Mouse (Mus musculus) heart, adult 9 months (tissue): Measurements from ENCODE around the gene Lyl1.

Experiments
- DNase-seq, 2 experiments: peaks; one replicate each; pipeline ENCODE4 v3.0.0; 2022; ENCODE audit warnings: low spot score in 2 of 2

Gene Lyl1

DNA sequence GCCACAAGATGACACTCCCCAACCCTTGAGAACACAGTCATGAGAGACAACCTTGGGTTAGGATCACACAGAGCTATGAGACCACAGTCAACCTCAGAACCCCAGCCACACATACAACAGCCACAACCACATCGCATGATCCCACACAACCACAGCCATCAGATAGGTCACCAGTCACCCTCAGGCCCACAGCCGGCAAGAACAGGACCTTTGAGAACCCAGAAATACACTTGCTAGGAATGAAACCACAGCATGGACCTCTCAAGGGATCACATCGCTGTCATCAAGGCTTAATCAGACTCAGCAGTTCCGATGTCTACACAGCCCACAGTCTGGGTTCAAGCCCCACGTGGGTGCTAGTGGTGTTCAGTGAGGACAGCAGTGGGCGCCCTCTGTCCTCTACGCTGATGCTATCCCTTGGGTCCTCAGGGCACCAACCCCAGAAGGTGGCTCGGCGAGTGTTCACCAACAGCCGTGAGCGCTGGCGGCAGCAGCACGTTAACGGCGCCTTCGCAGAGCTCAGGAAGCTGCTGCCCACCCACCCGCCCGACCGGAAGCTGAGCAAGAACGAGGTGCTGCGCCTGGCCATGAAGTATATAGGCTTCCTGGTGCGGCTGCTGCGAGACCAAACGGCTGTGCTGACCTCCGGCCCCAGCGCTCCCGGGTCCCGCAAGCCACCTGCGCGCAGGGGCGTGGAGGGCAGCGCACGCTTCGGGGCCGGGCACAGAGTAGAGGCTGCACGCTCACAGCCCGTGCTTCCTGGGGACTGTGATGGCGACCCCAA, 2.4 kb downstream of the Lyl1 start:
- no peak for DNase-seq

DNA sequence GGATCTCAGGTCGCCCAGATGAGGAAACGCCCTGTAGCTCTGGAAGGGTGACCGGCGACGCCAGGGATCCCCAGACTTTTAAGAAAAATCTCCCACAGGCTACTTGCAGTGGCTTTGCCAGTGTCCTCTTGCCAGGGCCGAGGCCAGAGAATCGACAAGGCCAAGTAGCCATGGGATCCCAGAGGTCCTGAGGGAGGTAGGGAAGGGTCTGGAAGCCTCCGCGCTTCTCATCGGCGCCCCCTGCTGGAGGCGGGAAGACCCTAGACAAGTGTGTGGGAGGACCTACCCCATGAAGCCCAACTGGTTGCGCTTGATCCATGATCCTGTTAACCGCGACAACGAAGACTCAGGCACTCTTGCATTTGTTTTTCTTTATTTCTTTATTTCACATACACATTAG, 3.1 kb downstream of the Lyl1 start:
- peak; percentile 85 to 86 for DNase-seq

DNA sequence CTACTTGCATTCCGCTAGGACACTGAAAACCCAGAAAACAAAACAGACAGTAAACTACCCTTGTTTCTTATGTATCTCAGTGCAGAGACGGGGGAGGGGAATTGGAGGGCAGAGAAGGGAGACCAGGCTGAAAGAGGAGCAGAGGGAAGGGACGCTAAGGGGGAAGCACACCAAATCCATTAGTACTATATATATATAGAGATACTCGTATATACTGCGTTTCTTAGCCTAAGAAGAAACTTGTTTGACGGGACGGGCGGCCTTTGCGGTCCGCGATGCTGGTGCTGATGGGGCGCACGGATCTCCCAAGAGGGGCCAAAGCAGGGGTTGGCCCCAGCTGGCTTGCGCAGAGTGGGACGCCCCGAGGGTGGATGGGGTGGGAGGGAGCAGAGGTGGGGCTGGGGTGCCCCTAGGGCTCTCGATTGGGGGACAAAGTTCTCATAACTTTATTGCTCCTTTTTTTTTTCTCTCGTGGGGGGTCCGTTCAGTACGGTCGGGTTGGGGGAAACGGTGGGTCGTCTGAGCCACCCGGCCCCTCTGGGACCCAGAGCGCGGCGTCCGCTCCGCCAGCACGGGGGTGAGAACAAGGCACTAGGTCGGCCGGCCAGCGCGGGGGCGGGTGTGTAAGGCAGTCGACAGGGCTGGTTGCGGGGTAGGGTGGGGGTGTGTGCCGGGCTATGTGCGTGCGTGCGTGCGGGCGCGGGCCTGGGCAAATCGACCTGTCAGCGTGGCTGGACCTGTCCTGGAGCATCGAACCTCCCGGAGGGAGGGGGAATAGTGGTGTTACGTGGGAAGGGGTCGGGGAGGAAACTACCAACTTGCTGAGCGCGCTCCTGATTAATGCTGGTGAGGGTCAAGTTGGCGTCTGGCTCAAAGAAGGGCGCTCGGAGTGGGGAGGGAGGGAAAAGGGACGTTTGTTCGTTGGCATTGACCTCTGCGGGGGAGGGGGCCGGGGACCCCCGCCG, 3.9 kb downstream of the Lyl1 start:
- DNase-seq = peak in 1 of 2 experiments; percentile 57

DNA sequence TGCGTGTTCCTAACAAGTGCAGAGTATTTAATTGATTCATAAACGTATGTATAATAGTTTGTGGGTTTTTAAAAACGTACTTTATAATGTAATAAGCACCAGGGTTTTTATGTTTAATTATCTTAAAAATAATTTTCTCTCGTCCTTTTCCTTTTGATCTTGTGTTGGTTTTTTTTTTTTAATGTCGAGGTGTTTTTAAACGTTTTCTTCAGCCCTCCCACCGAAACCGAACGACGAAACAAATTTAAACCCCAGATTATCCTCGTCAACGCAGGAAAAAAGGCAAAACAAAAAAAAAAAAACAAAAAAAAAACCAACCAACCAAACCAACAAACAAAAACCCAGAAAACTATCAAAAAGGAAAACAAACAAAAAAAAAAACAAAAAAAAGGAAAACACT, 4.7 kb downstream of the Lyl1 start:
- no peak for DNase-seq

DNA sequence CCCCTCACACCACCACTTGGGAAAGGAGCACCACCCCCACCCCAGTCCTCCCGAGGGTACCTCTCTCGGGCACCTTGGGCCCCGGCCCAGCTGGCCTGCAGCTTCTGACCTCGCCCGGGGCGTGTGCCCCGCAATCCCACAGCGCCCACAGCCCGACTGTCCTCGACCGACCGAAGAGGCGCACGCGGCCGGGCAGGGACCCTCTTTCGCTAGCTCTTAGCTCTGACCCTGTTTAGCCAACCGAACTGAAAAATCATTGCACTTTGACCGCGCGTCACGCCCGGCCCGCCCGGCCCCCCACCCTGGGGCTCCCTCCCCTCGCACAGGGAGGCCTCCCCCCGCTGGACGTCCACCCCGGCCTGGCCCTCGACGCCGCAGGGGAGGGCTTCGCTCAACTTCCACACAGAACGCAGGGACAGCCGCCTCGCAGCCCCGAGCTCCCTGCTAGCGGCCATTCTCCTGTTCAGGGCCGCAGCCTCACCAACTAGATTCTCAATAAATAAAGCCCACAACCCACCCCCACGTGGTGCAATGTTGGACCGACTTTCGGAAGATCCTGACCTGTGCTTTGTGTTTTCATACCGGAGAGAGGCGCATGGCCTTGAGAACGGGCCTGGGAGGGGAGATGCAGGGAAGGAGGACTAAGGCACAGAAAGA, 5.5 kb downstream of the Lyl1 start:
- no peak for DNase-seq

DNA sequence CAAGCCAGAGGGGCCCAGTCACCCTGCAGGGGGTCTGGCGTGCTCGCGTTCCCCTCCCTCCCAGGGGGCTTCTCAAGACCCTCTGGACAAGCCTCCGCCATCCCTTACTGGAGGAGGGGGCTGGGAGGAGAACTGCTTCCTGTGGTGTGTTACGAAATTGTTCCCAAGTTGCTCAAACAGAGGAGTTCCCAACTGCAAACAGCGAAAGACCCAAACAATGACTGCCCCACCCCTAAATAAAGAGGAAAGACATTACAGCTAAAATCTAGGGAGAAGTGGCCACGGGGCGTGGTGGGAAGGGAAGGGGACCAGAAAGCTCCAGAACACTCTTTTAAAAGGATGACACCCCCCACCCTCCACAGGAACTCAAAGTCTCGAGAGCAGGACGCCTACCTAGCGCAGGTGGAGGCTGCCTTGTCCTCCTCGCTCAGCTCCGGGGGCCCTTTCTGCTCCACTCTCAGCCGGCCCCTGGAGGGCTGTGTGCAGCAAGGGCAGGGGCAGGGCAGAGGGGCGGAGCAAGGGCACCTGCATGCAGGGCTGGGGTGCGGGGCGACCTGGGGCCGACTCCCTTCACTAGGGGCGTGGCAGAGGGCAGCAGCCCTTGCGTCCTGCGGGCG, 6.1 kb downstream of the Lyl1 start:
- peak in 1 of 2 experiments; percentile 76 for DNase-seq

DNA sequence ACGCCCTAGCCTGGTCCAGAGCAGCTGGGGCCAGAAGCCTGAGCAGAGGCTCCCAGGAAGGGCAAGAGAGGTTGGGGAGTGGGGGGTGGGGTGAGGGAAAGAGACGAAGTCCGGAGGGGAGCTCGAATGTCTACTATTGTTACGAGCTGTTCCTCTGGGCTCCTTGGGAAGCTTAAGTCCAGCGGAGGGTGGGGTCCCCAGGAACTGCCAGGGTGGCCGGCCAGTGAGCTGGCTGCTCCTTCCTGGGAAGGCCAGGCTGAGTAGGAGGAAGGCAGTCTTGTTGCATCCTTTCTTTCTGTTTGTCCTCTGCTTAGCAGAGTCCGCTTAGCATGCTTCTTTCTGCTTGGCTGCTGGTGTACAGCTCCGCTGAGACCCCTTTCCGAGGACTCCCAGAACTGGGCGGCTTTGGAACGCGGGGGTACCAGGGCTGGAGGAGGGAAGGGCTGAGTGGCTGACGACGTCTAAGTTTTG, 6.8 kb downstream of the Lyl1 start:
- DNase-seq = no peak

DNA sequence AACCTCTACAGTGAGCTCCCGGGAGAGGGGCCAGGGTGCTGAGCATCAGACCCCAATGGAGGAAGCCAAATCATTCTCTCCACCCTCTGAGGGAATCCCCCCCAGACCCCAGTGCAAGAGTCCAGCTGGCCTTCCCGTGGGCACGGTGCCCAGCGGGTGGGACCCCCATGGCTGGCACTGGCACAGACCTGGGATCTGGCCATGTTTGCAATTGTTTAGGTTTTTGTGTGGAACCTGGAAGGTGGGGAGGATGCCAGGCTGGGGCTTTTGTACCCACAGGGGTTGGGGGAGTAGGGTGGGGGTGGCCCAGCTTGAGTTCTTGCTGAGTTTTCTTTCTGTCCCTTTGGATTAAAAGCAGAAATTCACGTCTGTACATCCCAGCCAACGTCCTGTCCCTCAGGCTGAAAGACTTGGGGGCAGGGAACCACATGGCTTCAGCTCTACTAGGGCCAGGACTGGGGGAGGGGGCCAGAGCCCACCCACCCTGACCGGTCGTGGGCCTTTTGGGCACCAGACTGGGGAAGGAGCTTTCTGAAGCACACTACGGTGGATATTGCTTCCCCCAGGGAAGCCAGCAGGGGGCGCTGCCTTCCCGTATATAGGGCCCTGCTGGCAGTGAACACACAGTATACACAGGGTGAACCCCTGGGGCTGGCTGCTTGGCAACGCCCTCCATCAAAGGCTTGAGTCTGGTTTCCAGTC, 7.7 kb downstream of the Lyl1 start:
- DNase-seq = peak; percentile 82 to 88

DNA sequence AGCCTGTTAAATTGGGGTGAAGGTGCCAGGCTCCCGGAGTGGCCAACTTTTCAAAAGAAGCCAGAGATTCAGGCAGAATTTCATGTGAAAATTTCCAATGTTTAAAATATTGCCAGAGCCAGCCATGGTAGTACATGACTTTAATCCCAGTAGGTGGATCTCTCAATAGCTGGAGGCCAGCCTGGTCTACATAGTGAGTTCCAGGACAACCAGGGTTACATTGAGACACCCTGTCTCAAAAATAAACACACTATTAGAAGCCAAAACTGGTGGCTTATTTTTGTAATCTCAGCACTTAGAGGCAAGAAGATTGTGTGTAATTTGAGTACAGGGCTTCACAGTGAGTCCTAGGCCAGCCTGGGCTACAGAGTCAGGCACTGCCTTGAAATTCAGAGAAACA, 8.7 kb downstream of the Lyl1 start:
- no peak for DNase-seq

DNA sequence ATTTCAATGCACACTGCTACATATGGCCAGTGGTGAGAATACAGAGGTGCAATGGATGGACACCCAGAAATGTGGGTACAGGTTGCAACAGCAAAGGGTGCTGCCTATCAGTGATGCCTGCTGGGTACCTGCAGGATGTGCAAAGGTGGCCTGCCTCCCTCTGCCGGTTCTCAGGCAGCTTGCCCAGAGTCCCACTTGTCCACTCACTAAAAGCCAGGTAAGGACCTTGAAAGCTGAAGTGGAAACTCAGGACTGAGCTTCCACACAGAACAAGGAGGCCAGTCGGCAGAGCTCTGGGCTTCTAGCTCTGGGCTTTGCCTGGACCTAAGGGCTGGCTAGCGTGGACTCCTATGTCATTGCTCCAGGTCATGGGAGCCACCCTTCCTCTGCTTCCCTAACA, 10.1 kb downstream of the Lyl1 start:
- DNase-seq = no peak

DNA sequence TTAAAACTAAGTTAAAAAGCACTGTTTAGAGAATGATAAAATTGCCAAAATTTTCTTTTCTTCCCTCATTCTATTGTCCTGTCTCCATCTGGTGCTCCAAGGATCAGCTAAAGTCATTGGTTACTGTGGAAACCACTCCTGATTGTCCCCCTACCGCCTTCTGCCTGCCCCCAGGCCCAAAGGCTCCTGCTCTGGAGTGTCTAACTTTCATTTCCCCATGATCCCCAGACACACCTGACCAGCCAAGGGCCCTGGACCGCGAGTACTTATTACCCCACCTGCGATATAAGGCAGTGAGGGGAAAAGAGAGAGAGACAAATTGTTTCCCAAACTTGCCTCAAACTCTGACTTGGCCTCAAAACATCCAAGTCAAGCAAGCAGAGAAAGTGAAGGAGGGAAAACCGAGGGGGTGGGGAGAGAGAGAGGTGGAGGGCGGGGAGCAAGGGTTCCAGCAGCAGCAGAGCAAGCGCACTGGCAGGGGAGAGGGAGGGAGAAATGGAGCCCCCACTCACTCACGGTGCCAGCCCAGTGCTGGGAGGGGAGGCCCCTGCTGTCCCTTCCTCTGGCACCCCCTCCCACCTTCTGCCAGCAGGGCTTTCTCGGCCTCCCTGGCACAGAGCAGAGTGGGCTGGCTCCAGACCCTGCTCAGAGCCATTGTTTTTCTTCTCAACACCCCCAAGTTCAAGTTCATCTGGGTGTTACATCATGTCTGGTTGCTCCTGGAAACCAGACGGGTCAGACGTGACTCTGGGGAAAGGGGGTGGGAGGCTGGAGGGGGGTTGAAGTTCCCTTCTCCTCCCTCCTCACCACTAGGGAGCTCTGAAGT, 10.9 kb downstream of the Lyl1 start:
- DNase-seq = peak; percentile 69 to 76

DNA sequence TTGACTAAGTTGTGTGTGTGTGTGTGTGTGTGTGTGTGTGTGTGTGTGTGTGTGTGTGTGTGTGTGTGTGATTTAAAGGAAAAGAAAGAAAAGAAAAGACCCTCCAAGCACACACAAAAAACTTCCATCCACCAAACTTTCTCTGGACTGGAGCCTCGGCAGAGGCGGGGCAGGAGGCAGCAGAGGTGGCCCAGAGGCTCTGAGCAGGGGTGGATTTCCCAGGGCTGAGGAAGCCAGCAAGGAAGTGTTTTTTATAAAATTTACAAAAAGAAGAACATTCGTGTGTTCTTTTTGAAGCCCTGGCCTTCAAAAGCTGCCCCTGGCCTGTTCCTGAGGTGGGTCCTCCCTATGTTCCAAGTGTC, 11.5 kb downstream of the Lyl1 start:
- no peak for DNase-seq

DNA sequence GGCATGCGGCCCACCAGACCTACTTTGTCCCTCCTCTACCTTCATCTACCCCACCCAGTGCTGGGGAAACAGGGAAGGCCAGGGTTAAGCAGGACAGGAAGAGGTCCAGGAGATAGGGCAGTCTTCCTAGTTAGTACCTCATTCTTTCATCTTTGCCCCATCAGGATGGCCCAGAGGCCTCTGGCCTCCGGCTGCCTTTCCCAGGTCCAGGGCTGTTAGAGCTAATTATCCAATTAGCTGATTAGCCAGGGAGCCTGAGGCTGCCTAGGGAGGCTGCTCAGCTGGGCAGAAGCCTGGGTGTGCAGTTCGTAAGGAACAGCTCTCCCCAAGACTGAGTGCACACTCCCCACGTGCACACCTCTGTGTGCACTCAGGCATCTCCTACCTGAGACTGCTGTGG, 12.1 kb downstream of the Lyl1 start:
- DNase-seq = no peak

DNA sequence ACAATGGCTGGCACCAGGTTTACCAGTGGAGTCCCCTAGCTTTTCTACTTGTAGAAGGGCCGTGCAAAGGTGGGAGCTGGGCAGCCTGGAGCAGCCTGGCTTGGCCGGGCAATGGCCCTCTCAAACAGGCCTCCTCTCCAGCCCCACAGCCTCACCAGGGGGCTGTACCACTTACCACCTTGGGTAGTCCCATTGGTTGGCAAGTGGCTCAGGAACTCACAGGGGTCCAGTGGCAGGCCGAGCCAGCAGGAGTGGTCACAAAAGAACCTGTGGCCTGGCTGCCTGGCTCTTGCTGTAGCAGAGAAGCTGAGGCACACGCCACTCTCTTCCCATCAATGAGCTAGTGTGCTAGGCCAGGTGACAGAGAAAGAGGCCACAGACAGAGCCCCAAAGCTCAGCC, 12.9 kb downstream of the Lyl1 start:
- DNase-seq = no peak

DNA sequence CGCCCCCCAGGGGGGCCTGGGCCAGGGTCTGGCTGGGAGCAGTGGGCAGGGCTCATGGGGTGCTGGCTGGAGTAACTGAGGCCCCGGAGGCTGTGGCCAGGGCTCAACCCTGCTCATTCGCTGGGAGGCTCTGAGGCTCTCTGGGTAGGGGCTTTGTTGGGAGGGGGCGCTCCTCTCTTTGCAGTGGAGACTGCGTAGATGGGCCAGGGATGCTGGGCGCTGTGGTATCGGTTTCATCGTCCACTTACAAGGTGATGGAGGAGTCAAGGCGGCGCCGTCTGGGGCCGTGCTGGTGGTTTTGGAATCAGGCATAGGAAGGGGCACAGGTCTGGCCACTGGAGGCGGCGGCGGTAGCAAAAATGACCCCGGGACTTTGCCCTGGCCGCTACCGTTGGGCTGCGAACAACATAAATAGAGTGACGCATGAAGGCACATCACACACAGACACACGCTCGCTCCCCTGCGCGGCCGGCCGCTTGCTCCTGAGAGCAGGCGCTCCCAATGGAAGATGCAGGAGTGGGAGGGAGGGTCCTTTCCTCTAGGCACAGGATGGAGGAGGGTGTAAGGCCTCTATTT, 14.7 kb downstream of the Lyl1 start:
- no peak for DNase-seq

DNA sequence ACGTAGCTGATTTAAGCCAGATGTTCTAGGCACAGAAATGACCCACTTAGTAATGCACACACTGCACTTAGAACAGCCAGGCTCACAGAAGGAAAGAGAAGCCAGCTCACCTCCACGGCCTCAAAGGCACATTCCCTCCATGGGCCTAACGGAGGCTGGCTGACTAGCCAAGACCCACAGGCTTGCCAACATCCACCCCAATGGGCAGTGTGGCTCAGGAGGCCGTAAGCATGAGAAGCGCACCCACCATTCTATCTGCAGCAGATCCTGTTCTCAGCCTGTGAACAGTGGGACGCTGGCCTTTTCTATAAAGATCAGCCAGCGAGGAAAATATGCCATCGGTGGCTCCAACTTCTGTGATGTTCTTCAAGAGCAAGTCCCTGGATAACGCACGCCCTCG, 15.5 kb downstream of the Lyl1 start:
- DNase-seq = no peak

DNA sequence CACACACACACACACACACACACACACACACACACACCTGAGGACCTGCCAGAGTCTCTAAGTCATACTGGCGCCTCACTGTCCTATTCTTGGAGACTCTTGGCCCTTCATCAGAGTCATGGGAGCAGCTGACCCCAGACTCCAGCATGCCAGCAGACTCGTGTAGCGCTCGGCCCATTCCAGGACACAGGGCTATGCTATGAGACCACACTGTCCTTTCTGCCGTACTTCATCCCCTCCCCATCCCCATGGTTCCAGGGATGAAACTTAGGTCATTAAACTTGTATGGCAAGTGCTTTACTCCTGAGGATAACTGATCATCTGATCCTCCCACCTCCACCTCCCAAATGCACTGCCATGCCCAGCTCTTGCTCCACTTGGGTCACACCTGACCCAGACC, 17.2 kb downstream of the Lyl1 start:
- DNase-seq = no peak

DNA sequence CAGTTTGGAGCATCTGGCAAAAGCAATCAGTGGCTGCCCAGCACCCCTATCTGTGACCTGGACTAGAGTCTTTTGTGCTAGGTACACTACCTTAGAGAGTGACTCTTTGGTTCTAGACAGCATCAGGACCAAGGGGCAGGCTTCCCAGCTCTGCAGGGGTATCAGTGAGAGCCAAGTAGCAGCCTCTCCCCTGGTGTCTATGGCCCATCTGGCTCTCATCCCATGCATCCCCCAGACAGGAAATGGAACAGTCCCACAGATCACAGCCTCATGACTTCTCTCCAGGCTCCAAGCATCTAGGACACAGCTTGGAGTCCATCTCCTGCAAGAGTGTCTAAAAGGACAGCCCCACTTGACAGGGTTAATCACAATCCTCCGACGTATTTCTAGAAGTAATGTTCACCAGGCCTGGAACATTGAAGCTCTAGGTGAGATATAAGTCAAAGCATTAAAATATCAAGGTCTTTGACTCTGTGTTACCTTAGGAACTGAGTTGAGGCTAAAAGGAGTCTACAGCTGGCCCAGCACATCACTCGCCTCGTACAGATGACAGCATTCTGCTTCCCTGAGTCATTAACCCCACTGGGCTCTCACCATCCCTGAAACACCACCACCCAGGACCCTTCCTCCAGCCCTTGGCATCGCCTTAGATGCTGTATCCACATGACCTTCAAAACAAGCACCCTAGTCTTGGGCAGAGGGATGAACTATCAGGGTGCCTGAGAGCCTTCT, 17.9 kb downstream of the Lyl1 start:
- DNase-seq = no peak

DNA sequence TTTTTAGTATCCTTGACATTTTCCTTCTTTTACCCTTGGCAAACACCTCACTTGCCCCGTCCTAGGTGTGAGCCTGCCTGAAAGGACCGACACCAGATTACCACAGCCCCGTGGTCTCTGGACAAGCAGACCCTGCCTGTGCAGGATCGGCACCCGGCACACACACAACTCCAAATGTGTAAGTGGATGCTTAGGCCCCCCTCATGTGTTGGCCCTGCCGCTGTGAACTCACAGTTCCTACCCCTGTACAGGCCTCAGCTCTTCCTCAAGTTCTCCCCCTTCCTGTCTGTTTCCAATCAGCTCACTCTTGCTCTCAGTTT, 21.2 kb downstream of the Lyl1 start:
- DNase-seq = no peak
